ENCODE assay signal across 9 mouse cellular contexts in genomic region chr4:97439288-97440029, GRCm38 (mm10).
DNase-seq lines count a peak whose midpoint lies in the region.
"Had no signal": no experiment of that assay in that cellular context is flagged by ENCODE, and none has a peak within 500 bp of the region (broad histone marks: within the 10 kb centered on the region; RNA-seq: fewer than 3 reads in every experiment).

No protein-coding gene starts in this region.

- DNase-seq in adrenal gland, adult (ENCODE audit: inconsistent age in 2 of 2, low spot score in 1 of 2): peak; percentile 3 to 37
- DNase-seq in adrenal gland, postnatal 4 days (ENCODE audit: low spot score in 2 of 2): no peak
- peak; percentile 4 for DNase-seq in kidney, postnatal 10 days
- no peak for DNase-seq in kidney, adult 18-20 months
- peak; percentile 14 for DNase-seq in adrenal gland, adult 8-10 months
- peak; percentile 14 for DNase-seq in cerebellum, adult 9-11 months
- DNase-seq in kidney, adult 8-10 months: no peak
- DNase-seq in left cerebral cortex, adult 8-10 months (ENCODE audit: low spot score in 2 of 2): no peak
- DNase-seq: kidney, adult 9 months had no signal

Comparison
In these comparisons a context has a peak if more than half of its experiments do, and no peak if none do; other contexts are left out.
1. DNase-seq: peak in adrenal gland, adult (2 of 2), kidney, postnatal 10 days (single experiment), adrenal gland, adult 8-10 months (single experiment) and cerebellum, adult 9-11 months (single experiment); none in adrenal gland, postnatal 4 days (0 of 2), kidney, adult 18-20 months (single experiment), kidney, adult 8-10 months (0 of 2) and left cerebral cortex, adult 8-10 months (0 of 2).